Mouse (Mus musculus): ENCODE measurements around the gene Stox1.
"Not testable (repeated sequence)": the region's sequence is repeated elsewhere in the genome, so short reads cannot be mapped to it uniquely, and the experiment has no call there.

Gene Stox1

GRCm38 (mm10) chr10:62725771-62726687 lies at the start of gene Stox1:
Gene Stox1 (minus strand): TSS chr10:62726128.
- peak; percentile 21 to 67 for DNase-seq (ENCODE audit: low spot score in 2 of 2)

GRCm38 (mm10) chr10:62750781-62751180 lies 24.9 kb upstream of the Stox1 start:
- DNase-seq (ENCODE audit: low spot score in 2 of 2), result no peak

- no peak for DNase-seq (ENCODE audit: low spot score in 2 of 2)
Observed at GRCm38 (mm10) chr10:62739961-62740737, 14.2 kb upstream of the Stox1 start.

GRCm38 (mm10) chr10:62736965-62737688 lies 11.2 kb upstream of the Stox1 start:
- no peak for DNase-seq (ENCODE audit: low spot score in 2 of 2)

GRCm38 (mm10) chr10:62730826-62731225 lies 4.9 kb upstream of the Stox1 start:
- DNase-seq (ENCODE audit: low spot score in 2 of 2), result no peak

- no peak for DNase-seq (ENCODE audit: low spot score in 2 of 2)
Observed at GRCm38 (mm10) chr10:62724936-62725335, 992 bp downstream of the Stox1 start.

GRCm38 (mm10) chr10:62722701-62723100 lies 3.2 kb downstream of the Stox1 start:
- DNase-seq (ENCODE audit: low spot score in 2 of 2), result no peak

GRCm38 (mm10) chr10:62720574-62720973 lies 5.4 kb downstream of the Stox1 start:
- DNase-seq (ENCODE audit: low spot score in 2 of 2), result not testable (repeated sequence)

- no peak for DNase-seq (ENCODE audit: low spot score in 2 of 2)
Observed at GRCm38 (mm10) chr10:62713457-62713856, 12.5 kb downstream of the Stox1 start.

GRCm38 (mm10) chr10:62703579-62703978 lies 22.3 kb downstream of the Stox1 start:
- no peak for DNase-seq (ENCODE audit: low spot score in 2 of 2)

- DNase-seq (ENCODE audit: low spot score in 2 of 2), result no peak
Observed at GRCm38 (mm10) chr10:62702436-62702835, 23.5 kb downstream of the Stox1 start.

GRCm38 (mm10) chr10:62692771-62693170 lies 33.2 kb downstream of the Stox1 start:
- no peak for DNase-seq (ENCODE audit: low spot score in 2 of 2)

- DNase-seq (ENCODE audit: low spot score in 2 of 2), result no peak
Observed at GRCm38 (mm10) chr10:62692244-62692643, 33.7 kb downstream of the Stox1 start.

- no peak for DNase-seq (ENCODE audit: low spot score in 2 of 2)
Observed at GRCm38 (mm10) chr10:62687032-62687674, 38.8 kb downstream of the Stox1 start.

- peak in 1 of 2 experiments; percentile 42 for DNase-seq (ENCODE audit: low spot score in 2 of 2)
Observed at GRCm38 (mm10) chr10:62683043-62683442, 42.9 kb downstream of the Stox1 start.

- no peak for DNase-seq (ENCODE audit: low spot score in 2 of 2)
Observed at GRCm38 (mm10) chr10:62679833-62680232, 46.1 kb downstream of the Stox1 start.

GRCm38 (mm10) chr10:62677329-62677728 lies 48.6 kb downstream of the Stox1 start:
- no peak for DNase-seq (ENCODE audit: low spot score in 2 of 2)

- no peak for DNase-seq (ENCODE audit: low spot score in 2 of 2)
Observed at GRCm38 (mm10) chr10:62676196-62676595, 49.7 kb downstream of the Stox1 start.

GRCm38 (mm10) chr10:62672359-62672758 lies 53.6 kb downstream of the Stox1 start:
- DNase-seq (ENCODE audit: low spot score in 2 of 2), result no peak

GRCm38 (mm10) chr10:62669245-62669644 lies 56.7 kb downstream of the Stox1 start:
- no peak for DNase-seq (ENCODE audit: low spot score in 2 of 2)

GRCm38 (mm10) chr10:62668463-62668862 lies 57.5 kb downstream of the Stox1 start:
- DNase-seq (ENCODE audit: low spot score in 2 of 2), result no peak

Measured in spleen, postnatal 10 days (tissue).